Mouse (Mus musculus) activated CD4-positive, CD25-positive, alpha-beta regulatory T cell, adult 4 months (primary cell): ENCODE measurements around the gene Ttc28. TPM values are rescaled to one million over a fixed set of nuclear protein-coding genes. Genes with fewer than 3 reads are reported as not detected.

Source experiments
- ATAC-seq: one replicate; pipeline ENCODE4 v1.8.0; 2017
- polyA plus RNA-seq, 2 experiments: library from polyadenylated mRNA; unstranded; fragments of 100-300 nt; shearing (Covaris generic); gene quantifications; one replicate each; pipeline ENCODE4 v1.2.1; 2017

Ttc28 gene
- polyA plus RNA-seq, 2 experiments from 2014 or later, result 1.9 to 2.6 TPM

DNA sequence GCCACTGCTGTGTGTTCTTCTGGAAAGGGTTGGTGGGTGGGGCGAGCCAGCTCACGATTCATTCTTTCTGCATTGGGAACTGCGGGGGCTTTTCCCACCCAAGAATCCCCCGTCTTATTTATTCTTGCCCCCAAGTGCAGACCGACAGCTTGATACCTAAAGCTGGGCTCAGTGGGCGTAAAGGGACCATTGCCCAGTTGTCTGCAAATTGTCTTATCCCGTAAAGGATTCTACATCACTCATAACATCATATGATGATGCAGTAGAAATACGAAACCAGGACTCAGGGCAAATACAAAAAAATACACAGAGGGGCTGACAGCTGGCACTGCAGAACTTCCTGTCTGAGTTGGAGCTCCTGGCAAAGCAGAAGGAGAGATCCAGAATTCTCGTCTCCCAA is 336.6 kb downstream of the Ttc28 start:
- no peak for ATAC-seq

GRCm38 (mm10) chr5:111217447-111218110 is 338.0 kb downstream of the Ttc28 start:
- no peak for ATAC-seq

- no peak for ATAC-seq
Observed at GRCm38 (mm10) chr5:111218111-111218891, 338.7 kb downstream of the Ttc28 start.

DNA sequence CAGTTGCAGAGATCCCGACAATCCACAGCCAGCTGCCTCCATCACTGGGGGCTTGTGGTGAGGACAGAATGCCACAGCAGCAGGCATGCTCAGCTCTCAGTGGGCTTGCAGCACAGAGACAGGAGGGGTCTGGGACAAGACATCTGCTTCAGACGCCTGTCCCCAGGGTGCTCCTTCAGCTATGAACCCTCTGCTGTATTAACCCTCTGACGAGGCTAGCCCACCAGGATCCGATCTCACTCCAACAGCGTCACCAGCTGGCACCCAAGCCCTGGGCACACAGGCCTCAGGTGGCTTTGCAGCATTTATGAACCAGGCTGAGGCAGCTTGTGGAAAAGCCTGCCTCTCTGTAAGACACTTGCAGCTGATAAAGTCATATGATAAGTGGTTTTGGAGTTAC is 339.4 kb downstream of the Ttc28 start:
- no peak for ATAC-seq

- no peak for ATAC-seq
Observed at GRCm38 (mm10) chr5:111220679-111221380, 341.2 kb downstream of the Ttc28 start.

DNA sequence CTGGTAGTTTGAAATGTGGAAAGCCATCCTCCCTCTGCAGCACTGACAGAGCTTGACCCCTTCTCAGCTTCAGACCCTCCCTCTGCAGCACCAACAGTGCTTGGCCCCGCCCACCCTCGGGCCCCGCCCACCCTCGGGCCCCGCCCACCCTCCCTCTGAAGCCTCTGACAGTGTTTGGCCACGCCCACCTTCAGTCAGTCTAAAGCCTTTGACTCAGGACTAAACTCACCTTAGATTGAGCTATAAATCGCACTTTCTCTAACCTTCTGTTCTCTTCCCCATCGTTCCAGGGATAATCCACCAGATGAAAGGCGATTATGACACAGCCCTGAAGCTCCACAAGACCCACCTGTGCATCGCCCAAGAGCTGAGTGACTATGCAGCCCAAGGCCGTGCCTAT is 343.2 kb downstream of the Ttc28 start:
- ATAC-seq, result no peak

- ATAC-seq, result no peak
Observed at GRCm38 (mm10) chr5:111225306-111225705, 345.7 kb downstream of the Ttc28 start.

- ATAC-seq, result no peak
Observed at GRCm38 (mm10) chr5:111226486-111226885, 346.9 kb downstream of the Ttc28 start.

- ATAC-seq, result no peak
Observed at GRCm38 (mm10) chr5:111227850-111228249, 348.2 kb downstream of the Ttc28 start.

- ATAC-seq, result no peak
Observed at GRCm38 (mm10) chr5:111228302-111229040, 348.9 kb downstream of the Ttc28 start.

DNA sequence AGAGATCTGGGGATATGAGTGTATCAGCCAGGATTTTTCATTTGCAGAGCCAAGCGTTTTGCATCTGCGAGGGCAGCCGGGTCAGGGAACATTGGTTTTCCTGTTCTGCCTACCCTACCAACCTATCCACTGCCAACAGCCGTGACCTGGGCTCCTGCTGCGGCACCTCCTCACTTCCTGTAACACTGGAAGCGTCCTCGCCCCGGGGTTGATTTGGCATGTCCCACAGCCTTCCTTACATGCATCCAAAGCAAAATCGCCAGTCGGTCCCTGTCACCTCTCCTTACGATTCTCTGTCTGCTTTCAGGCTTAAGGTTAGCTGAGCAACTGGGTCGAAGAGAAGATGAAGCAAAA is 349.4 kb downstream of the Ttc28 start:
- ATAC-seq, result no peak

DNA sequence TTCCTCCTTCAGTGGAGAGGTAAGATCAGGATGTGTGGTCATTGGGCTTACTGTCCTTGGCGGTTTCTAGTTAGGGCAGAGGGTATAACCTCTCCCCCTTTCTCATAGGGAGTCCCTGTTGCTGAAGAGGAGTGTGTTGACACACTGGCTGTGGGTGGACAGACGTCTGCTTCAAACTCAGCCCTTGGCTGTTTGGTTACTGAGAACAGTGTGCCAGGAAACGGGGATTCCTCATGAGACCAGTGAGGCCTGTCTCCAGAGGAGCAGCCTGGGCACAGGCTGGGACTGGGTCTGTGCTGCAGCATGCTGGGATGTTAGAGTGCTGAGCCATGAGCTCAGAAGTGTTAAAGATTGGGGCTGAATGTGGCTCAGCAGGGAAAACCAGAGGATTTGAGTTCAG is 350.1 kb downstream of the Ttc28 start:
- ATAC-seq, result no peak

- no peak for ATAC-seq
Observed at GRCm38 (mm10) chr5:111231044-111231443, 351.4 kb downstream of the Ttc28 start.

- no peak for ATAC-seq
Observed at GRCm38 (mm10) chr5:111231769-111232168, 352.2 kb downstream of the Ttc28 start.

- ATAC-seq, result no peak
Observed at GRCm38 (mm10) chr5:111233022-111233709, 353.6 kb downstream of the Ttc28 start.

- ATAC-seq, result no peak
Observed at GRCm38 (mm10) chr5:111235131-111235530, 355.5 kb downstream of the Ttc28 start.

DNA sequence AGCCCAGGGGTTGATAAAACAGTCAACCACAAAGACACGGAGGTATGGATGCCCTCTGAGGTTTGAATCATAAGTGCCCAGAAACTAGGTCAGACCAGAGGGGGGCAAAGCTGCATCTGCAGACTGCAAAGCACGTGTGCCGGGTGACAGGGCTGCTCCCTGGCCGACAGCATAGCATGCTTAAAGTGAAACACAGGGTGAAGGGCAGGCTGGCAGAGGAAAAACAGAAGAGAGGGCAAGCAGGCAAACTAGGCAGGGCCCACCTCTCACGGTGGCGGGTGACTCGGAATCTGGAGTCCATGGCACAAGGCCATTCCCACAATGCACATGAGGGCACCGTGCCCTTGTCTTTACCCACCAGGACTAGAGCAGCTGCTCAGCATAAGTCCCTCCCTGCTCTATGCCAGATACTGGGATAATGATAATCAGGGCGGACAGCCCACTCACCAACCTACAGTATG is 357.6 kb downstream of the Ttc28 start:
- ATAC-seq, result no peak

DNA sequence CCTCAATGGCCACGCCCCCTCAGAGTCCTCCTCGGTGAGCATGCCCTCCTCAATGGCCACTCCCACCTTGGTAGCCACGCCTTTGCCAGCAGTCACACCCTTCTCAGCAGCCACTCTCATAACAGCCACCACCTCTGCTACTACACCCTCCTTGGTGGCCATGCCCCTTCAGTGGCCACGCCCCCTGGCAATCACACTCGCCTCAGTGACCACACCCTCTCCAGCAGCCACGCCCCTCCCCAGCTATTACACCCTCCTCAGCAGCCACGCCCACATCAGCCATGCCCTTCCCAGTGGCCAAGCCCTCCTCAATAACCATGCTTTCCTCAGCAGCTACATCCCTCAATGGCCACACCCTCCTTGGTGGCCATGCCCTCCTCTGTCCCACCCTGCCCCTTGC is 359.6 kb downstream of the Ttc28 start:
- no peak for ATAC-seq

DNA sequence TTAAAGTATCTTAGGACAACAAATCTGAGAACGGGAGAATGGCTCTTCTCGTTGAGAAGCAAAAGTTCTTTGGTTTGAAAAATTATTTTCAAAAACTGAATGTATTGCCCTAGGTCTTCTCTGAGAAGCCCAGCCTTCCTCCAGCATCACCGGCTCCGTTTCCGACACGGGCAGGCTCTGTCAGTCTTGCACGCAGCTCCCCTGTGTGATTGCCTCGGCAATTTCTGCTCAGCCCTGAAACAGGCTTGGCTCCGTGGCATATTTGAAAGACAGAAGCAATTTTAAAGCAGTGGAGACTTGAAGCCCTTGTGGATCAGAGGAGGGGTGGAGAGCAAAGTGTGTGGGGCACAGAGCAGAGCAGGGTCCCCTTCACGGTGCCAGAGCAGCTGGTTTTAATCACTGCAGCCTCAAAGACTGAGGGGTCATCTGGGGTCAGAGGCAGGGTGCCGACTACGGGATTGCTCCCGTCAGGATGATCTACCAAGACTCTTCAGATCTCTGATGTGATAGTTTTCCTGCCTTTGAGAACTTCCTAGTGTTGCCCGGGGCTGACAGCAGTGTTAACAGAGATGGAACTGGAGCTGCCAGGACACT is 363.9 kb downstream of the Ttc28 start:
- ATAC-seq, result no peak

DNA sequence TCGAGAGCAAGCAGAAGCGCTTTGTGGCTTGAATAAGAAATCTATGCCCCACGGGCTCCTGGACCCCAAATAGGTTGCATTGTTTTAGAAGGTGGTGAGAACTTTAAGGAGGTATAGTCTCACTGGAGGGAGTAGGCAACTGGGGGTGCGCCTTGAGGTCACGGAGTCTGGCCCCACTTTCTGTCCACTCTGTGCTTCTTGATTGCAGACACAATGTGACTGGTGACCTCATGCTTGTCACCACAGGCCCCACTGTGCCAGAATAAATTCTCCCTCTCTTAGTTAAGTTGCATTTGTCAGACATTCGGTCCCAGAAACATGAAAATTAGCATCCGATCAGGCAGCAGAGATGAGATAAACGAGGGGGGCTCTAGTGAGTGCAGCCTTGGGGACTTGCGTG is 364.5 kb downstream of the Ttc28 start:
- no peak for ATAC-seq

DNA sequence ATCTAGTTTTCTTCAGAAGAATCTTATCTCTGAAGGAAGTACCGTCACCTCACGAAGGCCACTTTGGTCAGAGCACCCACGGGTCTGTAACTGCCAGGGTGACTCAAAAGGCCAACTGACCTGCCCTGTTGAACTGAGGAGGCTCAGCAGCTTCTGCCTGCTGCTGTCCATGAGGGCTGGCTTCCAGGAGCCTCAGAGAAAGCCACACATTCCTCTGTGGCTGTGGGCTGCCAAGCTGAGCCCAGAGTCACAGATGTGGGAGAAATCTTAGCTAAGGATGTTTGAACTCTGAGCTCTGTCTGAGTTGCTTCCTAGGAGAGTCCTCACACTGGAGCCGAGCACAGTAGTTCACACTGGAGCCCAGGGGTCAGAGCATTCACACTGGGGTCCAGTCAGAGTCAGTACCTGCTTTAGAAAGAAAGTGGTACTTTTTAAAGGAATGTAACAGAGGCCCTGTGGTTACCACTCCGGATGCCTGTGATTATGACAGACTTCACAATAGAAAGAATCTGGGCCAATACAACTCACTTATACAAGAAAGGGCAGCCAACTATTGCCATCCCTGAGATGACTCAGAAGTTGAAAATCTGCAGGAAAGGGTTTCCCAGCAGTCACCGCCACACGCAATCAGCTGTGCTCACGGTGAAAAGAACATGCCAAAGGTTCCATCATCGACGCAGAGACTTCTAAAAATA is 368.1 kb downstream of the Ttc28 start:
- no peak for ATAC-seq
